Mouse (Mus musculus): Measurements from ENCODE around the gene Surf4.
A peak's percentile ranks its signal among the peaks of the same experiment; 100 is the strongest.

DNA sequence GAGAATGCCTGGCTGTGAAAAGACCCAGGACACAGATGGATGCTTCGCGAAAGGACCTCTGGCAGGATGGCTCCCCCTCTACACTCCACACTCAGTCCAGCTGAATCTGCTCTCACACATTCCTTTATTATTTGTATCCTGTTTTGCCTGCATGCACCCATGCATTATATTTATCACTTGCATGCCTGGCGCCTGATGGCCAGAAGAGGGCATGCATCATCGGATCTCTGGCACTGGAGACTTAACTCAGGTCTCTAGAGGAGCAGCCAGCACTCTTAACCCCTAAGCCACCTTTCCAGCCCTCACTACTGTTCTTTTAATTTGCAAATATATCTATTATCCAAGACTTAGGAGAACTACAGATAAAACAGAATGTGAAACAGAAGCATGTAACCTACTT is 27.0 kb upstream of the Surf4 start:
- TF ChIP-seq POLR2A (IDR thresholded peaks at IDR 0.05; ENCODE audit: borderline replicate concordance, low read depth, low read length) = no peak
- peak; percentile 33; the same call in 1 of the 2 replicates for TF ChIP-seq CTCF (IDR thresholded peaks at IDR 0.05; ENCODE audit: low read depth, low read length)

Data from bone marrow macrophage, adult 2 months (primary cell).